Mouse (Mus musculus): ENCODE results near the gene Mag.
A peak's percentile ranks its signal among the peaks of the same experiment; 100 is the strongest.
"Not testable (repeated sequence)": the region's sequence is repeated elsewhere in the genome, so short reads cannot be mapped to it uniquely, and the experiment has no call there.

Mag gene

DNA sequence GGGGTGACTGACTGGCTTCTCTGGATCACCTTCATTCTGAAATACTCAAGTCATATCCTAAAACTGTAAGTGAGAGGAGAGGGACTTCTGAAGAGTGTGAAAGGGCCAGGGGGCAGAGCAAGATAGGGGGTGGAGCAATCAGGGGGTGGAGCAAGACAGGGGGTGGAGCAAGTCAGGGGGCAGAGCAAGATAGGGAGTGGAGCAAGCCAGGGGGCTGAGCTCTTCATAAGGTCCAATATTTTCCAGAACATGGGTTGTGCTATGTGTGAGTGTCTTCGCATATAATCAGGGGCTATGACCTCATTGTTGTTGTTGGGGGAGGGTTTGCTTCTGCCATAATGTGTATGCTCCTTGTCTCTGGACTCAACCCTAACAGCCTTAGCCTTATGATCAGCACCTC lies 25.4 kb upstream of the Mag start:
- DNase-seq (ENCODE audit: low spot score in 2 of 2) = not testable (repeated sequence)

DNA sequence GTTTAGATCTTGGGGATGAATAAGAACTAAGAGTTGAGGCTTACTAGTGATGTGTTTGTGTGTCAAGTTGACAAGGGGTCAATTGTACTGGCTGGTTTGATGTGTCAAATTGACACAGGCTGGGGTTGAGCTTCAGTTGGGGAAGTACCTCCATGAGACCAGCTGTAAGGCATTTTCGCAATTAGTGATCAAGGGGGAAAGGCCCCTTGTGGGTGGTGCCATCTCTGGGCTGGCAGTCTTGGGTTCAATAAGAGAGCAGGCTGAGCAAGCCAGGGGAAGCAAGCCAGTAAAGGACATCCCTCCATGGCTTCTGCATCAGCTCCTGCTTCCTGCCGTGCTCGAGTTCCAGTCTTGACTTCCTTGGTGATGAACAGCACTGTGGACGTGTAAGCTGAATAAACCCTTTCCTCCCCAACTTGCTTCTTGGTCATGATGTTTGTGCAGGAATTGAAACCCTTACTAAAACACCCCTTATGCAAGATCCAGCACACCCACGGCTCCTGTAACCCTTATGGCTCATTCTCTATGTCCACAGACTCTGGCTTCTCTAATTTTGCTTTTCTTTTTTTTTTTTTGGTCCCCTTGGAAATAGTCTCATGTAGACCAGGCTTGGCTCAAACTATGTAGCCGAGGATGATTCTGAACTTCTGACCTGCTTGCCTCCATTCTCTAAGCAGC lies 20.9 kb upstream of the Mag start:
- not testable (repeated sequence) for DNase-seq (ENCODE audit: low spot score in 2 of 2)

DNA sequence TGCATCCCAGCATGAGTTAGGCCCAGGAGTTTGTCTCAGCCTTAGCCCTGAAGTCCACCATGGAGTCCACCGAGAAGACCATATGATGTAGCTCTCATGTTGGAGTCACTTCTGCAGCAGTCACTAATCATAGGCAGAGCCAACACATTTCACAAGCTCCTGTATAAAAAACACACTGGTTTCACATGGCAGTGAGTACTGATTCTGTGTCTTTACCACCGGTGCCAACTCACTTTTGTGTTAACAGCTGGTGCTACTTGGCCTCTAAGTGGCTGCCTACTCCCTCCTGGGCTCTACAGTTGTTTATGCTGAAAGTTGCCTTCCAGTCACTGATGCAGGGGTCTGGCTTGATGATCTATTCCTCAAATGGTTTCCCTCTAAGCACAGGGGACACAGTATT lies 9.9 kb upstream of the Mag start, which contains the start of gene Hamp2:
Gene Hamp2 (minus strand): TSS at position 101 of the 400 bp plus-strand sequence.
- not testable (repeated sequence) for DNase-seq (ENCODE audit: low spot score in 2 of 2)

DNA sequence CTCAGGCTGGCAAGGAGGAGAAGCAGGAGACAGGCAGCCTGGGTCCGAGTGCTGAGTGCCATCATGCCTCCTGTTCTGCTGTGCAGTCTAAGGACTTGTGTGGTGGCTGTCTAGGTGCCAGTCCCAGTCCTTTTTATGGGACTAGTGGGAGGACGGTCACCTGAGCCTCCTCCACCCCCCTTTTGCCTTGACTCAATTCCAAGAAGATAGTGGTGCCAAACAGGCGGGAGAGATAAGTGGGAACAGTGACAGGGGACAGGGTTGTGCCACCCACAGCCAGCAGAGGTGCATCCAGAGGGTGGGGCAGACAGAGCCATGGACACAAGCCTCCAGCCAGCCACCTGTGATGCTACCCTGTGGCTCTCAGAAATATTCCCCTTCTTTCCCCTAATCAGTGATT lies 9.4 kb upstream of the Mag start:
- DNase-seq (ENCODE audit: low spot score in 2 of 2) = no peak

DNA sequence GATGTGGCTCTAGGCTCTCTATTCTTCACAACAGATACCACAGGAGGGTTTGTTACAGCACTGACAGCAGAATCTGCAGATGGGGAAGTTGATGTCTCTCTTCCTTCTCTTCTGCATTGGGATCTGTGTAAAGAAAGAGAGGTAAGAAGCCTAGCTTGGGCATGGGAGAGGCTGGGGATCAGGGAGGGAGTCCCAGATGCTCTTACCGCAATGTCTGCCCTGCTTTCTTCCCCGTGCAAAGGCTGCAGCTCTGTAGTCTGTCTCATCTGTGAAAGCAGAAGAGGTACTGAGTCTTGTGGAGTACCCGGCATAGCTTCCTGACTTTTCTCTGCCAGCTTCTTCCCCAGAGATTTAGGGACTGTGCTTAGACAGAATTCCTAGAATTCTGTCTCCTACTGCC lies 7.8 kb upstream of the Mag start:
- not testable (repeated sequence) for DNase-seq (ENCODE audit: low spot score in 2 of 2)

DNA sequence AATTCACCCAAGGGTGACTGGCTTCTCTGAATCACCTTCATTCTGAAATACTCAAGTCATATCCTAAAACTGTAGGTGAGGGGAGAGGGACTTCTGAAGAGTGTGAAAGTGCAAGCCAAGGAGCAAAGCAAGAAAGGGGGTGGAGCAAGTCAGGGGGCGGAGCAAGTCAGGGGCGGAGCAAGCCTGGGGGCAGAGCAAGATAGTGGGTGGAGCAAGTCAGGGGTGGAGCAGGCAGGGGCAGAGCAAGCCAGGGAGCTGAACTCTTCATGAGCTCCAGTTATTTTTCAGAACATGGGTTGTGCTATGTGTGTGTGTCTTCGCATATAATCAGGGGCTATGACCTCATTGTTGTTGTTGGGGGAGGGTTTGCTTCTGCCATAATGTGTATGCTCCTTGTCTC lies 5.5 kb upstream of the Mag start:
- no peak for DNase-seq (ENCODE audit: low spot score in 2 of 2)

DNA sequence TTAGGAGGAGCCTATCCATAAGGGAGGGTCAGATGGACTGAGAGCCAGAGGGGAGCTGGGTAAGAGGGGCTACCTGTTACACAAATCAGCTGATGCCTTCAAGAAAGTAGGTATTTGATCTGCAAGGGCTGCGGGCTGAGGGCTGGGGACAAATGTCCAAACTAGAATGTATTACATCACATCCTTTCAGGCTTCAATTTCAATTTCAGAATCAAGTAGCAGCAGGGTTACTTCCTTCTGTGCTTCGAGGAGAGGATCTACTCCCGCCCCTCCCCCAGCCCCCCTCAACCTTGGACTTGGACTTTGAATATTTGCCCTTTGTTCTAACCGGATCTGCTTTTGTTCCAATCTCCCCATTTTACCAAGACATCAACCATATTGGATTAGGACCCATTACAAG lies 2.5 kb upstream of the Mag start:
- no peak for DNase-seq (ENCODE audit: low spot score in 2 of 2)

DNA sequence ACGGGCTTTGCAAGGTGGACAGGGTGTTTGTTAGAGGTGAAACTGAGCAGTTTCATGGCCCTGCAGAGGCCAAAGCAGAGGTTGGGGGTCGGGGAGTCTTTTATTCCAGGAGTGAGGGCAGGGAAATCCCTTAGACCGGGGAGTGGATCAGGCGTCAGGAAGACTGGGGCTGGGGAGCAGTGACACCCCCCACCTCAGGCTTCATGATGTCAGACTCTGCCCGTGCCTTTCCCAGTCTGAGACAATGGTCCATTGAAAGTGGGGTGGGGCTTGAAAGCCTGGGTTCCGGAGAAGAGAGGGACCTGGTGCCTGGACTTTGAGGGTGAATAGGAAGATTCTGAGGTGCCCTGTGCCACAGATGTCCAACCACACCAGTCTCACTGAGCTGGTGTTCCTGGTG lies 2.0 kb upstream of the Mag start:
- peak in 1 of 2 experiments; percentile 31 for DNase-seq (ENCODE audit: low spot score in 2 of 2)

DNA sequence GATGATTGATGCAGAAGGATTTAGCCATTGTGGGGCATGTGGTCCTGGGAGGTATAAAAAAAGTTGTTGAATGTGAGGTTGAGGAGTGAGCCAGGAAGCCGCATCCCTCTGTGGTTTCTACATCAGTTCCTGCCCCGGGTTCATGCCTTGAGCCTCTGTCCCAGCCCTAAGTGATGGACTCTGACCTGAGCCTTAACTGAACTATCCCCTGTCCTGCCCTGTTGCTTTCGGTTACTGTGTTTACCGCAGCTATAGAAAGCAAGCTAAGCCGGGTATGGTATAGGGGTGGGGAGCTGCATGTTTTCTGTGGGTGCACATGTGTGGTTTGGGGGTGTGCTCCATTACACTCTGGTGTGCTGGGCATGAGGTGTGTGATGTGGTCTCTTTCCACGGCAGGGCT lies 4.9 kb downstream of the Mag start:
- DNase-seq (ENCODE audit: low spot score in 2 of 2) = no peak

DNA sequence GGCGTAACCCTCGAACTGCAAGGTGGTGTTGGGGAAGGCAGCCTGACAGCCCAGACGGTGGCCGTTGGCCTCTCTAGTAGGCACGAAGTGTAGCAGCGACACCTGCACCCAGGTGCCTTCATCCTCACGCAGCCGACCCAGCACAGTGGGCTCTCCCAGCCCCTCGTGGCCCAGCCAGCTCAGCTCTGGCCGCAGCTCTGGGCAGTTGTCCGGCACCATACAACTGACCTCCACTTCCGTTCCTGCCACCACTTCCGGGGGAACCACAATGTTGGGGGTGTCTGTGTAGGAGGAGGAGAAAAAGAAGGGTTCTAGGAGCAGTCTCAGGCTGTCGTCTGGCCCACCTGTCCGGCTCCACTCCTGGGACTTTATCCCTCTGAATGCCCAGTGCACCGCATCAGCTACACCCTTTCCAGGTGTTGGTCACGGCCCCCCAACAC lies 5.7 kb downstream of the Mag start:
- no peak for DNase-seq (ENCODE audit: low spot score in 2 of 2)

DNA sequence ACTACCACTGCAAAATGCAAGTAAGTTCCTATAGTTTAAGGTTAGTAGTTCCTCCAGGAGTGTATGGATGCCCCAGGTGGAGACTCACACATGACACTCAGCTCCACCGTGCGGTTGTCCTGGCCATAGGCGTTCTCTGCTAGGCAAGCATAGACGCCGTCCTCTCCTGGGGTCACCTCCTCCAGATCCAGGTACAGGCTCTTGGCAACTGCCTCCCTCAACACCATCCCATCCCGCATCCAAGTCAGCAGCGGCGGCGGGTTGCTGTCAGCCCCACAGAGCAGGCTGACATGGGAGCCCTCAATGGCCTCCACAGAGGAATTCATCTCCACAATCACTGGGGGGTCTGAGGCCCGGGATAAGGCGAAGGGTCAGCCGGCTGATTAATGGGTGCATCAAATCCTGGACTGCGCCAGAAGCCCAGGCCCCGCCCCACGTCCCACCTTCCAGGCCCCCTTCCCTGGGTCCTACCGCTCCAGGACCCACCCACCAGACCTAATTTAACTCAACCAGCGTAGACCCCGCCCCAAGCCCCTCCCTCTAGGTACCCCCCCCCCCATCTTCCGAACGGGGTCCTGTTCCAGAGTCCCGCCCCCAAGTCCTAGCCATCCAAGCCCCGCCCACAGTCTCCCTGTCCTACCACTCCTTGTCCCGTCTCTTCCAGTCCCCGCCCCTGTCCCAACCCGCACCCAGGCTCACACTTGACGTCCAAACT lies 6.2 kb downstream of the Mag start:
- no peak for DNase-seq (ENCODE audit: low spot score in 2 of 2)

DNA sequence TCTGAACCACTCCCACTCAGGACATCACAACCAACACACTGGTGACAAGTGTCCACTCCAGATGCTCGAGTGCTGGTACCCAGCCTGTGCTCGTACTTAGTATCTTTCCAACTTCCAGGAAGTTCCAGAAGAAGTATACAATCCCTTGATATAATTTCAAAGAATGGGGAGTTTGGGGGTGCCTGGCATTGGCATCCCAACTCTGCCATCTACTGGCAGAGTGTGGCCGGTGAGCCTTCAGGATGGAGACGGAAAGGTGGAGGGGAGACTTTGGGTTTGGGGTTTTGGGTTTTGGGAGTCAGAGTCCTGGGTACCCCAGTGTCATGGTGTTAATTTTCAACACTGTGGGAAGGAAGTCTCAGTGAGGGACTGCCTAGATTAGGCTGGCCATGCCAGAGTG lies 10.6 kb downstream of the Mag start:
- no peak for DNase-seq (ENCODE audit: low spot score in 2 of 2)

DNA sequence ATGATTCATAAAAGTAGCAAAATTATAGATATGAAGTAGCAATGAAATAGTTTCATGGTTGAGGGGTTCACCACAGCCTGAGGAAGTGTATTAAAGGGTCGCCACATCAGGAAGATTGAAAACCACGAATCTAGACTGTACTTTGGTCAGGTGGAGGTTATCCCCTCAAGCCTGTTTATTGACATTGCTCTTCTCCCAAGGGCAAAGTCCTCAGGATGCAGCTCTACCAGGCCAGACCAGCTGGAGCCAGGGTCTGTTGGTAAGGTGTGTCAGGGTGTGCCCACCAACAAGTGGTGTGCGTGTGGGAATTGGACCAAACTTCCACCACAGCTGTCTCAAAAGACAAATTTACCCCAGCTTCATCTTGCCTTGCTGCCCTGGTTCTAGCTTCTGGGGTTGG lies 19.5 kb downstream of the Mag start:
- DNase-seq (ENCODE audit: low spot score in 2 of 2) = no peak

DNA sequence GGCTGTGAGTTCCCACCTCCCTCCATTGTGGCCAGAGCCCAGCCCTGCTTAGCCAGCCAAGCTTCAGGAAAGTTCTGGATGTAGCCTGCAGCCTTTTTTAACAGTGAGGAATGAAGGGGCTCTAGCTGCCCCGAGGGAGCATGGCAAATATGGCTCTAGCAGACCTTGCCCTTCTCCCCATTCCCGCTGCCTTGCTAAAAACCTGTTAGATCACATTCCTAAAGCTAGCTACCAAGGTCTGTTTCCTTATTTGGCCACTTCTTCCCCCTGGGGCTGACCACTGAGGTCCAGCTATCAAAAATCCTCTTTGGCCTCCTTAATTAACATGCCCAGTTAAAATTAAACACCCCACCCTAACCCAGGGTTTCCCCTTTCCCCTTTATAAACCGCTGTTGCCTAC lies 22.2 kb downstream of the Mag start:
- no peak for DNase-seq (ENCODE audit: low spot score in 2 of 2)

DNA sequence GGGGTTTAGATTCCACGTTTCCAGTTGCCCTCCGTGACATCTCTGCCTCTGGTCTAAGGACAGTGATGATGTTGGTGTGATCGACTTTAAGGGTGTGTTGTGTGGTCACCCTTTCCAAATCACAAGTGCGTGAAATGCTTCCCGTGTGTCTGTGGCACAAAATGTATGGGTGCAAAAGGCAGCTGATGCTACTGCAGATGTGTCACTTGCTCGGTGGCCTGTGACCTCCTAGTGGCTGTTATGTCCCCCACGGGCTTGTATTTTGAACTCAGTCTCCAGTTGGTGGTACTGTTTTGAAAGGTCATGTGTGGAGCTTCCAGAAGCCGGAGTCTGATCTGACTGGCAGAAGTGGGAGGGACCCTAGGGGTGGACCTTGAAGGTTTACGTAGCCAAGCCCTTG lies 22.9 kb downstream of the Mag start:
- no peak for DNase-seq (ENCODE audit: low spot score in 2 of 2)

DNA sequence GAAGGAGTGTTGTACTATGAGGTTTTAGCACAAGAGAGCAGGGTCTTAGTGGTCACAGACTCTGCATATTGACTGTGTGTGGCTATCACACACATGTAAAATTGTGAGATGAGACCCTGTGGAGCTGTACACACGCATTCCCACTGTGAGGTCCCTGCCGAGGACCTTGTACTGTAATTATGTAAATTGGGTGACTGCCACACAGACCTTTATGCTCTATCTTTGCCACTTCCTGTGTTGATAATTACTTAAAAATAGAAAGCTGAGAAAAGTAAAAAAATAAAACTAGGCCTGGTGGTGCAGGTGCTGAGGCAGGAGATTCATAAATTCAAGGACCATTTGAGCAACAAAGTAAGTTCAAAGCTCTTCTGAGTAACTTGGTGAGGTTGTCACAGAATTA lies 24.0 kb downstream of the Mag start:
- DNase-seq (ENCODE audit: low spot score in 2 of 2) = no peak

DNA sequence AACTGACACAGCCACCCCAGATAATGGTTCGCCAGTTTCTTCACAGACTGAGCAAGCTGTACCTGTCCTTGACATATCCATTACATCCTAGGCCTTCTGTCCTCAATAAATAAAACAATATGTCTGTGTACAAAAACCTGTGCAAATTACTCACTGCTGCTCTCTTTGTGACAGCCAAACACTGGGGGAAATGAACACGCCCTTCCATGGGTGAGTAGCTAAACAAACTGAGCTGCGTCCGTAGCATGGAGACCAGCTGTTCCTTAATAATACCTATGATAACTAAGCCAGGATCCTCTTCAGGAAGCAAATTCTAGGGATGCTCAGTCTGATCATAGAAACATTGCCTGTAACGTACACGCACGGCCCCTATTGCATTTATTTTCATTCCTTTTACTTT lies 25.9 kb downstream of the Mag start:
- DNase-seq (ENCODE audit: low spot score in 2 of 2) = no peak

DNA sequence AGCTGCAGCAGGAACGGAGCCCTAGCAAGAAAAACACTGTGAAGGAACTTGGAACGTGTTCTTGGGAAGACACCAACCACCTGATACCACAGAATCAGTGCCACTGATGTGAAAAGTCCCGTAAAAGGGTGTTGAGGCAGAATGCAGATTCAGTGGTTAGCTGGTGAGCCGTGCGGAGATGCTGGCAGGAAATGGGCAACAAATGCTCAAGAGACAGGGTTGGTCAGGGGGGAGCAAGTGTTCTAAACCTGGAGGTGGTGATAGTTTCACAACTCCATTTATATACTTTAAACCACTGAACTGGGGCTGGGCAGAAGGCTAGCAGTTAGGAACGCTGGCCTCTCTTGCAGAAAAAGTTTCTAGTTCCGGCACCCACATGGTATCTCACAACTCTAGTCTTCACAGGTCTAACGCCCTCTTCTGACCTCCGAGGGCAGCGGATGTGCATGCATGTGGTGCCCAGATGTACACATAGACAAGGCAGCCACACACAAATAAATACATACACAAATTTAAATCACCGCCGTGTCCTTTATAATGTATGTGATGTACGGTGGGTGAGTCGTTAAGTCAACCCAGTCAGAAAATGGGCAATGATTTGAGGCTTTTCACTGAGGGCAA lies 27.0 kb downstream of the Mag start:
- no peak for DNase-seq (ENCODE audit: low spot score in 2 of 2)

DNA sequence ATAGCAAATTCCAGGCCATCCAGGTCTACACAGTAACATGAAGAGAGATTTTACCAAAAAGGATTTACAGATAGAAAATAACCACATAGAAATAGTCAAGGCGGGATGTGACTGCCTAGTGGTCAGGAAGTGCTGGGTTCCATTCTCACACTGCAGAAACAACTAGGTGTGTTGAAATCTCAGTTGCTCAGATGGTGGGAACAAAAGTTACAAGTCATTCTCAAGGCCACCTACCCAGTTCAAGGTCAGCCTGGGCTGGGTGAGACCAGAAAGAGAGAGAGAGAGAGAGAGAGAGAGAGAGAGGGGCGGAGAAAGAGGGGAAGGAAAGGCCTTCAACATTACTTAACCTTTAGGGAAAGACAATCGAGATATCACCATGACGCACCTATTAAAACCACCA lies 27.8 kb downstream of the Mag start:
- no peak for DNase-seq (ENCODE audit: low spot score in 2 of 2)

DNA sequence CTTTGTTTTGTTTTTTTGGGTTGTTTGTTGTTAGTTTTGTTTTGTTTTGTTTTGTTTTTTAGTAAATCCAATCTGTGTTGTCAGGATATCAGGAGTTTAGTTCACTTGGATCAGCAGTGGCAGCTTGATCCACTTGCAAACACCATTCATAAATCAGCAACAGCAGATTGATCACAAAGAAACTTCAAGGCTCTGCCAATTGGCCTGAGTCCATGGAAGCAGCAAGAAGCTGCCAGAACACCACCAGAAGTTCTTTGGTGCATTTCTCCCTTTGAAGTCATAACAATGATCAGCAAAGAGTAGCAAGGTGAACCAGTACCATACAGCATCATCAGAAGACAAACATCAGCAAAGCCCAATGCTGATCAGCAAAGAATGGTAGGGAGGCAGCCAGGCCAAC lies 30.6 kb downstream of the Mag start:
- no peak for DNase-seq (ENCODE audit: low spot score in 2 of 2)

DNA sequence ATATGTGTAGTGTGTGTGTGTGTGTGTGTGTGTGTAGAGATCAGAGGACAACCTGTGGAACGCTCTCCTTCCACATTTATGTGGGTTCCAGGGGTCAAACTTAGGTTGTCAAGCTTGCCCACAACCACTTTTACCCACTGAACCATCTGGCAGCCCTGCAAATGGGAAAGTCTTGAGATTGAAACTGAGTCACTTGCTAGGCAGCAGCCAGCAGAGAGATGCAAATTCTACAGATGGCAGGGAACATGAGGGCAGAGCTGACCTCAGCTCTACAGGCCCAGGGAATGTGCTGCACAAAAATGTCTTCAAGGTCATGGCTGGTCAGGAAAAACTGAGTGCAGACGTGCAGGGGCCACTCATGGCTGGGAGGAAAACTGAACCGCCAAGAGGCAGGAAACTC lies 33.3 kb downstream of the Mag start:
- no peak for DNase-seq (ENCODE audit: low spot score in 2 of 2)

DNA sequence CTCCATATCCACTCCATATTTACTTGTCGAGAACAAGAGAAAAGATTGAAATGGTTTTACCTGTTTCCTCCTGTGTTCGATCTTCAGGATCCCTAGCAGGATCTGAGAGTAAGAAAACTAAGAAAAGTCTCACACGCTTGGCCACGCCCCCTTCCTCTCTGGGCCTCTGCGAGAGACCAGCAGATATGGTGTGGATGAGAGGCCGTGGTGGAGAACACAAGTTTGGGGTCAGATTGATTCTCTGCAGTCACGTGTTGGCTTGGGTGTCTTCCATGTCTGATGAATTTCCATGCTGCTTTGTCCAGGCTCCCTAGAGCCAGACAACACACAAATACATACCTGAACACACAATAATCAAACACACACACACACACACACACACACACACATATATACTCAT lies 34.5 kb downstream of the Mag start, which contains the start of gene Cd22:
Gene Cd22 (minus strand): TSS at position 167 of the 400 bp plus-strand sequence.
- no peak for DNase-seq (ENCODE audit: low spot score in 2 of 2)

DNA sequence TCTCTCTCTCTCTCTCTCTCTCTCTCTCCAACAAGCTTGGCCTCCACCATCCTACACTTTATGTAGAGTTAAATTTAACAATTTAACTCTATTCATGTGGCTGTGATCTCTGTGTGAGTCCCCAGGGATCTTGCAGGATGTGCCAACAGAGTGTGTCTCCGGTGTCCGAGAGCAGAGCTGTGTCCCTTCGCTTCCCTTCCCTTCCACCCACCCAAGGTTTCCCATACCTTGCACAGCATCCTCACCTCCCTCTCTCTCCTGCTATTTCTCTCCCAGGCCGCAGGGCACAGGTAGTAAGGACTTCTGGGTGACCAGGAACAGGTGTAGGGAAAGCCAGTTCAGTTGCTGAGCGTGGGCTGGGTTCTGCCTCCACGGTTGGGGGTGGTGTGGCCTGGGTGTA lies 35.7 kb downstream of the Mag start:
- no peak for DNase-seq (ENCODE audit: low spot score in 2 of 2)
